Mouse (Mus musculus) kidney, adult 9 months (tissue): ENCODE results near the gene Vipas39.
A peak's percentile ranks its signal among the peaks of the same experiment; 100 is the strongest.
"Not testable (repeated sequence)": the region's sequence is repeated elsewhere in the genome, so short reads cannot be mapped to it uniquely, and the experiment has no call there.

ENCODE experiments used
- DNase-seq: peaks from one replicate; pipeline ENCODE4 v3.0.0; 2022

The Vipas39 gene

GRCm38 (mm10) chr12:87266827-87267603, 959 bp upstream of the Vipas39 start:
- DNase-seq = no peak

GRCm38 (mm10) chr12:87265444-87265843, 612 bp downstream of the Vipas39 start:
- DNase-seq = no peak

- DNase-seq = no peak
These were observed 5.5 kb downstream of the Vipas39 start for GRCm38 (mm10) chr12:87260562-87260961.

- DNase-seq = no peak
These were observed 9.4 kb downstream of the Vipas39 start for GRCm38 (mm10) chr12:87256629-87257028.

GRCm38 (mm10) chr12:87253878-87254277, 12.2 kb downstream of the Vipas39 start:
- DNase-seq = no peak

- no peak for DNase-seq
These were observed 15.9 kb downstream of the Vipas39 start for GRCm38 (mm10) chr12:87250161-87250560.

GRCm38 (mm10) chr12:87238632-87239031, 27.4 kb downstream of the Vipas39 start, which contains the start of gene Noxred1:
Noxred1 (minus strand) TSS chr12:87238732.
- no peak for DNase-seq

GRCm38 (mm10) chr12:87236882-87237483, 29.1 kb downstream of the Vipas39 start:
- DNase-seq = no peak

- DNase-seq = no peak
These were observed 35.6 kb downstream of the Vipas39 start for GRCm38 (mm10) chr12:87230379-87230895.

GRCm38 (mm10) chr12:87229633-87230032, 36.4 kb downstream of the Vipas39 start:
- no peak for DNase-seq

- no peak for DNase-seq
These were observed 39.3 kb downstream of the Vipas39 start for GRCm38 (mm10) chr12:87226801-87227200.

GRCm38 (mm10) chr12:87224950-87225349, 41.1 kb downstream of the Vipas39 start:
- DNase-seq = no peak

GRCm38 (mm10) chr12:87219362-87219761, 46.7 kb downstream of the Vipas39 start:
- DNase-seq = no peak

- DNase-seq = no peak
These were observed 48.5 kb downstream of the Vipas39 start for GRCm38 (mm10) chr12:87217596-87217995.

GRCm38 (mm10) chr12:87216053-87216452, 50.0 kb downstream of the Vipas39 start:
- DNase-seq = no peak

- no peak for DNase-seq
These were observed 53.0 kb downstream of the Vipas39 start for GRCm38 (mm10) chr12:87212844-87213606.

- not testable (repeated sequence) for DNase-seq
These were observed 60.3 kb downstream of the Vipas39 start for GRCm38 (mm10) chr12:87205789-87206188.

GRCm38 (mm10) chr12:87201694-87202093, 64.4 kb downstream of the Vipas39 start:
- DNase-seq = no peak

- peak; percentile 81 for DNase-seq
These were observed 66.0 kb downstream of the Vipas39 start, which contains the start of gene Tmed8 for GRCm38 (mm10) chr12:87199973-87200586. Tmed8 (minus strand) TSS chr12:87200454.

- peak; percentile 32 for DNase-seq
These were observed 66.7 kb downstream of the Vipas39 start, which contains the start of gene Samd15 for GRCm38 (mm10) chr12:87199206-87199972. Samd15 (plus strand) TSS chr12:87199723.

GRCm38 (mm10) chr12:87198792-87199191, 67.3 kb downstream of the Vipas39 start:
- no peak for DNase-seq

GRCm38 (mm10) chr12:87196310-87196709, 69.7 kb downstream of the Vipas39 start:
- no peak for DNase-seq
